Mouse (Mus musculus): ENCODE results near the gene 4930544D05Rik. TPM values are rescaled to one million over a fixed set of nuclear protein-coding genes. Genes with fewer than 3 reads are reported as not detected.

The 4930544D05Rik gene
- polyA plus RNA-seq, 1 experiment from 2014 or later: not detected

GRCm38 (mm10) chr11:70658942-70659341 is 43.3 kb downstream of the 4930544D05Rik start:
- Histone ChIP-seq H3K9ac (no peak overlapping the region), H3K4me3 (no peak overlapping the region), H3K27ac (no peak overlapping the region), H3K36me3 (peaks cover 28% of the 10 kb centered on the region), H3K4me2 (no peak overlapping the region), H3K9me3 (no peaks in the 10 kb centered on the region), H3K4me1 (peaks cover 30% of the 10 kb centered on the region), H3K27me3 (no peaks in the 10 kb centered on the region)
- ATAC-seq (ENCODE audit: borderline replicate concordance, extremely low read depth, low FRiP score, low TSS enrichment): no peak
- 64% methylated on average over 8 of the region's 8 CpGs for WGBS

DNA sequence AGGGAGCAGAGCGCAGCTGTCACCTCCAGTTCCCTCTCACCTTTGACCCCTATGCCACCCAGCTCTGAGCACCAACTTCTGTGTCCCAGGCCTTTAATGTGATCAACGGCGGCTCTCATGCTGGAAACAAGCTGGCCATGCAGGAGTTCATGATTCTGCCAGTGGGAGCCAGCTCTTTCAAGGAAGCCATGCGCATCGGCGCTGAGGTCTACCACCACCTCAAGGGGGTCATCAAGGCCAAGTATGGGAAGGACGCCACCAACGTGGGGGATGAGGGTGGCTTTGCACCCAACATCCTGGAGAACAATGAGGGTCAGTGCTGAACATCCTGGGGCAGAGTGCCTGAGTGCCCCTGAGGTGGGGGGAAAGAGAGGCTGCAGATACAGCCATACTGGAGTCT is 44.9 kb downstream of the 4930544D05Rik start:
- no peak overlapping the region for H3K4me3 ChIP-seq
- H3K4me2 ChIP-seq: no peak overlapping the region
- ATAC-seq (ENCODE audit: borderline replicate concordance, extremely low read depth, low FRiP score, low TSS enrichment): no peak
- no peaks in the 10 kb centered on the region for H3K9me3 ChIP-seq
- 81% methylated on average over 8 of the region's 8 CpGs for WGBS
- H3K36me3 ChIP-seq: peaks cover 44% of the 10 kb centered on the region
- no peak overlapping the region for H3K9ac ChIP-seq
- peaks cover 30% of the 10 kb centered on the region for H3K4me1 ChIP-seq
- no peak overlapping the region for H3K27ac ChIP-seq
- no peaks in the 10 kb centered on the region for H3K27me3 ChIP-seq

DNA sequence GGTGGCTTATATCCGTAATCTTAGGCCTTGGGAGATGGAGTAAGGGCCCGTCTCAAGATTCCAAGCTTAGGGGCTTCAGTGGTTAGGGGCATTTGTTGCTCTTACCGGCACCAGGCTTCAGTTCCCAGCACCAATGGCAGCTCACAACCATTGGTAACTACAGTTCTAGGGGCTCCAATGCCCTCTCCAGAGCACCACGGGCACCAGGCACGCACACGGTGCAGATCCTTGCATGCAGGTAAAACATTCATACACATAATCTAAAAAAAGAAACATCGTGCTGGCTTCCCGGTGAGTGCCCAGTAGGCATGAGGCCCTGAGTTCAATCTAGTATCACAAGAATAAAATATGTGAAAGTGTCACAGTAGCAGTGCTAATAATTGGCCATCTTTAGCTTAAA is 47.5 kb downstream of the 4930544D05Rik start:
- WGBS: 92% methylated on average over 8 of the region's 8 CpGs
- no peak for ATAC-seq (ENCODE audit: borderline replicate concordance, extremely low read depth, low FRiP score, low TSS enrichment)
- H3K4me3 ChIP-seq: no peak overlapping the region
- no peak overlapping the region for H3K9ac ChIP-seq
- H3K27ac ChIP-seq: no peak overlapping the region
- peaks cover 48% of the 10 kb centered on the region for H3K36me3 ChIP-seq
- H3K4me2 ChIP-seq: no peak overlapping the region
- H3K27me3 ChIP-seq: no peaks in the 10 kb centered on the region
- H3K9me3 ChIP-seq: no peaks in the 10 kb centered on the region
- peaks cover 15% of the 10 kb centered on the region for H3K4me1 ChIP-seq

DNA sequence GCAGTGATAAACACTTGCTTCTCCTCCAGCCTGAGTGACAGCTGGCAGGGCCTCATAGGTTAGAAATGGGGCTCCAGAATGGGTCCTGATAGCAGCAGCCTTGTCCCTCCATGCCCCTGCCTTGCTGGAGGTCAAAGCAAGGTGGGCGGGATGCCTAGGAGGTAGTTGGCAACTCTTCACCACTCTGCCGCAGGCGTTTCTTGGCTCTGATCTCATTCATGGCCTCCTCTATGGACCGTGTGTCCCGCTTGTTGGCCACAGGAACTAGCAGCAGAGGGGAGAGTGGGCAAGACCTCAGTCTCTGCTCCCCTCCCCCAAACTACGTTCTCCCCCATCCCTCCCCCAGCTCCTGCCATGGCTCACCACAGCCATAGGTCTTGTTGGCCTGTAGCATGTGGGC is 48.3 kb downstream of the 4930544D05Rik start:
- H3K36me3 ChIP-seq: peaks cover 48% of the 10 kb centered on the region
- H3K9me3 ChIP-seq: no peaks in the 10 kb centered on the region
- peaks cover 13% of the 10 kb centered on the region for H3K4me1 ChIP-seq
- no peak overlapping the region for H3K27ac ChIP-seq
- 85% methylated on average over 6 of the region's 6 CpGs for WGBS
- no peak overlapping the region for H3K4me3 ChIP-seq
- H3K9ac ChIP-seq: no peak overlapping the region
- no peaks in the 10 kb centered on the region for H3K27me3 ChIP-seq
- no peak for ATAC-seq (ENCODE audit: borderline replicate concordance, extremely low read depth, low FRiP score, low TSS enrichment)
- no peak overlapping the region for H3K4me2 ChIP-seq

- peaks cover 48% of the 10 kb centered on the region for H3K36me3 ChIP-seq
- H3K27me3 ChIP-seq: no peaks in the 10 kb centered on the region
- no peak overlapping the region for H3K27ac ChIP-seq
- no peak overlapping the region for H3K9ac ChIP-seq
- H3K4me2 ChIP-seq: no peak overlapping the region
- WGBS: 89% methylated on average over 9 of the region's 9 CpGs
- no peaks in the 10 kb centered on the region for H3K9me3 ChIP-seq
- H3K4me1 ChIP-seq: peaks cover 13% of the 10 kb centered on the region
- no peak for ATAC-seq (ENCODE audit: borderline replicate concordance, extremely low read depth, low FRiP score, low TSS enrichment)
- no peak overlapping the region for H3K4me3 ChIP-seq
Measured at GRCm38 (mm10) chr11:70664741-70665140, 49.1 kb downstream of the 4930544D05Rik start.

Other genes with a start within 250 kb of the 4930544D05Rik start
- 38.1 and 38.2 TPM in 2 replicates for gene Pelp1, start 205.8 kb upstream of the 4930544D05Rik start, polyA plus RNA-seq (2015; fragmentation: Nextera tagmentation; extraction: Ambion mirVana)
- 15.3 and 19.3 TPM in 2 replicates for gene Arrb2, start 183.2 kb upstream of the 4930544D05Rik start, polyA plus RNA-seq (2015; fragmentation: Nextera tagmentation; extraction: Ambion mirVana)
- 40.5 and 43.1 TPM in 2 replicates for gene Med11, start 163.9 kb upstream of the 4930544D05Rik start, polyA plus RNA-seq (2015; fragmentation: Nextera tagmentation; extraction: Ambion mirVana)
- gene Zmynd15, start 156.4 kb upstream of the 4930544D05Rik start, polyA plus RNA-seq (2015; fragmentation: Nextera tagmentation; extraction: Ambion mirVana): 0.45 and 0.73 TPM in 2 replicates
- gene Cxcl16, start 155.9 kb upstream of the 4930544D05Rik start, polyA plus RNA-seq (2015; fragmentation: Nextera tagmentation; extraction: Ambion mirVana): 6.3 and 7.3 TPM in 2 replicates
- gene Tm4sf5, start 110.6 kb upstream of the 4930544D05Rik start, polyA plus RNA-seq (2015; fragmentation: Nextera tagmentation; extraction: Ambion mirVana): 1.2 and 1.8 TPM in 2 replicates
- 1.0 and 1.2 TPM in 2 replicates for gene Vmo1, start 101.2 kb upstream of the 4930544D05Rik start, polyA plus RNA-seq (2015; fragmentation: Nextera tagmentation; extraction: Ambion mirVana)
- gene Gltpd2, start 96.7 kb upstream of the 4930544D05Rik start, polyA plus RNA-seq (2015; fragmentation: Nextera tagmentation; extraction: Ambion mirVana): 0.62 and 0.86 TPM in 2 replicates
- 771 and 802 TPM in 2 replicates for gene Psmb6, start 90.5 kb upstream of the 4930544D05Rik start, polyA plus RNA-seq (2015; fragmentation: Nextera tagmentation; extraction: Ambion mirVana)
- gene Gm40193, start 82.9 kb upstream of the 4930544D05Rik start, polyA plus RNA-seq (2015; fragmentation: Nextera tagmentation; extraction: Ambion mirVana): not detected in 2 replicates
- 8.6 and 8.9 TPM in 2 replicates for gene Pld2, start 75.8 kb upstream of the 4930544D05Rik start, polyA plus RNA-seq (2015; fragmentation: Nextera tagmentation; extraction: Ambion mirVana)
- 8.6 and 10.8 TPM in 2 replicates for gene Mink1, start 53.0 kb upstream of the 4930544D05Rik start, polyA plus RNA-seq (2015; fragmentation: Nextera tagmentation; extraction: Ambion mirVana)
- 0.26 TPM in 1 of 2 replicates, not detected in the other for gene Chrne, start 3.4 kb downstream of the 4930544D05Rik start, polyA plus RNA-seq (2015; fragmentation: Nextera tagmentation; extraction: Ambion mirVana)
- gene Gp1ba, start 23.3 kb downstream of the 4930544D05Rik start, polyA plus RNA-seq (2015; fragmentation: Nextera tagmentation; extraction: Ambion mirVana): 0.37 and 0.38 TPM in 2 replicates
- gene Rnf167, start 31.4 kb downstream of the 4930544D05Rik start, polyA plus RNA-seq (2015; fragmentation: Nextera tagmentation; extraction: Ambion mirVana): 101 and 119 TPM in 2 replicates
- 150 and 162 TPM in 2 replicates for gene Slc25a11, start 31.6 kb downstream of the 4930544D05Rik start, polyA plus RNA-seq (2015; fragmentation: Nextera tagmentation; extraction: Ambion mirVana)
- 1,970 and 2,089 TPM in 2 replicates for gene Pfn1, start 38.8 kb downstream of the 4930544D05Rik start, polyA plus RNA-seq (2015; fragmentation: Nextera tagmentation; extraction: Ambion mirVana)
- 27.9 and 33.3 TPM in 2 replicates for gene Eno3, start 41.4 kb downstream of the 4930544D05Rik start, polyA plus RNA-seq (2015; fragmentation: Nextera tagmentation; extraction: Ambion mirVana)
- 170 TPM in 2 replicates for gene Spag7, start 53.6 kb downstream of the 4930544D05Rik start, polyA plus RNA-seq (2015; fragmentation: Nextera tagmentation; extraction: Ambion mirVana)
- 11.8 and 12.8 TPM in 2 replicates for gene Camta2, start 72.3 kb downstream of the 4930544D05Rik start, polyA plus RNA-seq (2015; fragmentation: Nextera tagmentation; extraction: Ambion mirVana)
- 1.0 and 1.5 TPM in 2 replicates for gene Inca1, start 84.3 kb downstream of the 4930544D05Rik start, polyA plus RNA-seq (2015; fragmentation: Nextera tagmentation; extraction: Ambion mirVana)
- 4.7 and 4.8 TPM in 2 replicates for gene Kif1c, start 84.7 kb downstream of the 4930544D05Rik start, polyA plus RNA-seq (2015; fragmentation: Nextera tagmentation; extraction: Ambion mirVana)
- gene Zfp3, start 148.4 kb downstream of the 4930544D05Rik start, polyA plus RNA-seq (2015; fragmentation: Nextera tagmentation; extraction: Ambion mirVana): 4.6 and 5.4 TPM in 2 replicates
- gene Scimp, start 196.7 kb downstream of the 4930544D05Rik start, polyA plus RNA-seq (2015; fragmentation: Nextera tagmentation; extraction: Ambion mirVana): 0.35 and 0.46 TPM in 2 replicates
- 29.9 and 32.5 TPM in 2 replicates for gene Rabep1, start 228.9 kb downstream of the 4930544D05Rik start, polyA plus RNA-seq (2015; fragmentation: Nextera tagmentation; extraction: Ambion mirVana)